Mouse (Mus musculus) layer of hippocampus, adult 18-20 months (tissue): ENCODE measurements around the gene Zfp775. TPM values are rescaled to one million over a fixed set of nuclear protein-coding genes. Genes with fewer than 3 reads are reported as not detected.

Experiments
- DNase-seq, 2 experiments: peaks; one replicate each; pipeline ENCODE4 v3.0.0; 2022; ENCODE audit warnings: low spot score in 2 of 2
- long read RNA-seq: library from polyadenylated mRNA; stranded (forward); transcript quantifications from one replicate; pipeline ENCODE4 v2.0.0, GENCODE M21; 2021
- total RNA-seq, 2 experiments: library from RNA; stranded (reverse); gene quantifications; 2 replicates each; pipeline ENCODE4 v1.2.3; 2021

The Zfp775 gene
- total RNA-seq: 1 to 10 TPM; 7.1 to 8.2 TPM
- long read RNA-seq, full-length matches to known transcripts: 11 of 13 reads
- long read RNA-seq, partial matches to known transcripts: 0 of 13 reads
- long read RNA-seq, other reads (novel, unspliced or antisense): 2 of 13 reads

DNA sequence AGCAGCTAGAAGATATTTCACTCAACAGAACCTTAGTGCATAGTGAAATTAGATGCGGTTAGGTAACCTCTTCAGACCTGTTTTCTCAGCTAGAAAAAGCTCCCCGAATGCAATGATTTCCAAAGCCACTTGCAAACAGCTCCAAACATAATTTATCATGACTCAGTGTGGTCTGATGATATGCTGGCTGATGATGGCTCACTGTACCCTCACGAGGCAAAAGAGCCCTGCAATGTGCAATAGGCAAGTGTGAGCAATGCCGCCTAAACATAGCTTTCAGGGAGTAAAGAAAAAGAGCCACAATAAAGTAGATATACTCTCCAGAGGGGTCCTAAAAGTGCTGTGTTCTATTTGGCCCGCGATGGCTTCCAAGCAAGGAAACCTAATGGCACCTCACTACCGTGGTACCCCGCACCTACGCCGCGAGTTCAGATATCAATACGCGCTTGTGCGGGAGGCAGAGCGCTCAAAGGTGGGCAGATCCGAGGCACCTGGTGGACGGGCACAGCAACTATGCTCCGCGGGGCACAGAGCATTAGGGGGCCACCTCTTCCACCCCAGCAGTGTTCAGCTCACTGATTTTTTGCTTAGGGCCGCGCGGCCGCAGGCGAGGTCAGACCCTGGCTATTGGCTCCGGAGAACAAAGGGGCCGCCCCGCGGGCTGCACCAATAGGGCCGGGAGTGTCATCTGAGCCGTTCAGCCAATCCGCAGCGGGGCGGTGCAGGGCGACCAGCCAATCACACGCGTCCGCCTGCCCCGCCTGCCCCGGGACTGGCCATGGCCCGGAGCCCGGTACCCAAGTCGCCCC is at the start of gene Zfp775:
TSS of gene Zfp775 (plus strand) at position 793 of the 809 bp plus-strand sequence.
- DNase-seq: peak; percentile 94 to 97

DNA sequence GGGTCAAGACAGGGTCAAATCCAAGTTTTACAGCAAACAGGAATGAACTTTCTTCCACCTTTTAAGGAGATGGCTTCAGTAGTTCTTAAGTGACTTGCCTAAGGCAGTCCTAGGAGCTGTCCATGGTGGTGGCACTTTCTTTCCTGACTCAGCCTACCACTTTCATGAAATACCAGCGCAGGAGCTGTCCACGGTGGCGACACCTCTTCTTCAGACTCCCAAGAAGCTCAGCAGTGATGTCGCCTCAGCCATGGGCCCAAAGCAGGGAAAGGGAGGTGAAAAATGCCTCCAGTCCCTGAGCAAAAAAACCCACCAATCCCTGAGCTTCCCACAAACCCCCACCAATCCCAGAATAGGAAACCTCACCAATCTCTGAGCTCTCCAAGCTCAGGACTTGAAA is 48.9 kb upstream of the Zfp775 start:
- no peak for DNase-seq

DNA sequence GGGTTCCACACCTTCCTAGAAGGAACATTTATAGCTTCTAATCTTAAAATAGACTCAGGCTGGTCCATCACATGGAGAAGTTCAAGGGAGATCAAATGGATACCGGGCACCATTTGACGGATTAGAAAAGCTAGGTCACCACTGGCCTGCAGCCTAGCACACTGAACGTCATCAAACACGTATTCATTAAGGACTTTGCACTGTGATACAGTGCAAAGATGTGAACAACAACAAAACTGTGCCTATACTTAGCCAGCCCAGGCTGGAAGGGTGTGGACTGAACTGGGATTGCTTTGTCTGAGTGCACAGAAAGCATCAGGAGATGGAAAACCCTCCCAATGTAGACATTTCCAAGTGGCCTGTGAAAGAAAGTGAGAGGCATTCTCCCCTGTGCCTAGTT is 48.0 kb upstream of the Zfp775 start:
- DNase-seq: peak in 1 of 2 experiments; percentile 24

DNA sequence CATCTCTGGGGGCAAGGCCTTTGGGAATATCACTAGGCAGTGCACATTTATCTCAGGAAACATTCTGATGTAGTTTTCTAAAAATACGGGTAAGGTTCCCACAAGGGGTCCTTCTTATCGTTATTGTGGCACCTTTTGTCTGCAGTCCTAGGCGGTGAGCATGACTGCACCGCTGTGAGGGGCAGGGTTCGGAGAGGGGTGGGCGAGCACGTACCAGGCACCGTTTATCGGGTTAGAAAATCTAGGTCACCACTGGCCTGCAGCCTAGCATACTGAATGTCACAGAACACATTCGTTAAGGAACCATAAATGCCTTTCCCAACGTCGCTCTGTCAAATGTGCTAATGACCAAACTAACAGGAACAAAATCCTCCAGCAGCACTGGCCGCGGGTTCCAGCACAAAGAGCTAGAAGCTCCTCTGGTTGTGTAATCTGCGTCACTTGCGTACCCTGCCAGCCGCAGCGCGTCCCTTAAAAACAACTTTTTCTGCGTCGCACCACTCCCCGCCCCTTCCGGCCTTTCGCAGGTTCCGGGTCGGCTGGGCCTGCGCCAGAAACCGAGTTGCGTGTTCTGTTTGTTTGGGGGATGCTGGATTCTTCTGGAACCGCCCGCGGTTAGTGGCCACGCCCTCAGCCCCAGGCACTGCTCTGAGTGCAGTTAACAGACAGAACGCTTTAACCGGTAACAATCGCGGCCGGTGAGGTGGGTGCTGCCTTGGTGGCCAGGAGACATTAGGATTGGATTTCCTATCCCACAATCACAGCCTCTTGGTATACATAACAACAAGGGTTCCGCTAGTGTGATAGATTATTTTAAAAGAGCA is 47.4 kb upstream of the Zfp775 start, which contains the start of gene Lrrc61:
TSS of gene Lrrc61 (plus strand) at position 517 of the 824 bp plus-strand sequence.
- peak; percentile 96 to 99 for DNase-seq

DNA sequence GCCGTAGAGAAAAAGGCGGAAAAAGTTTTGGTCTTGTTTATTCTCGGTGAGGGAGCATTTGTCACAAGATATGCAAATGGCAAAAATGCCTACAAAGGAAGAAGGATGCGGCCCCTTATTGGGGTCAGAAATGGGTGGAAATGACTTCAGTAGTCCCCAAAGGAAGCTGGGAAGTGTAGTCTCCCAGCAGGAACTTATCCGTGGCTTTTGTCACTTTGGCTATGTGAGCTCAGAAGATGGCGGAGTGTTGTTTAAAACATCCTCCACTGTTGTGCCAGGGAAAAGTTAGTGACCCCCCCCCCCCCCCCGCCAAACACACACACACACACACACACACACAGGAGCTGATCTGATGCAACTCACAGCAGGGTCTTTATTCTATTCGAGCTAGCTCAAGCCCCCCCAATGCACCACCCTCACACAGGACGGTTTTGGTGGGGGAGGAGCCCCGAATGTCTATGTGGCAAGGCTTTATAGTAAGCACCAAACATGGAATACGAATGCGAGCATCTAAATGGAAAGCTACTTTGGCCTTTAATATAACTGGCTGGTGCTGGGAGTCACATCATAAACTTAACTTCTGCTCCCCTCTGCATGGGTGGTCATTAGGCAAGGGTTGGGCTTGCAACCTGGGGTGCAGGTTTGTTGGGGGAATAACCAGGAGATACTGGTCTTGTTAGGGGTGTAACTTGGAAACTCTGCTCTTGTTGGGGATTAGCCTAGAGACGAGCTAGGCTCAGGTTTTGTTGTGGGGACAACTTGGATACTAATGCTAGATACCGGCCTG is 46.6 kb upstream of the Zfp775 start:
- DNase-seq: peak; percentile 57 to 84

DNA sequence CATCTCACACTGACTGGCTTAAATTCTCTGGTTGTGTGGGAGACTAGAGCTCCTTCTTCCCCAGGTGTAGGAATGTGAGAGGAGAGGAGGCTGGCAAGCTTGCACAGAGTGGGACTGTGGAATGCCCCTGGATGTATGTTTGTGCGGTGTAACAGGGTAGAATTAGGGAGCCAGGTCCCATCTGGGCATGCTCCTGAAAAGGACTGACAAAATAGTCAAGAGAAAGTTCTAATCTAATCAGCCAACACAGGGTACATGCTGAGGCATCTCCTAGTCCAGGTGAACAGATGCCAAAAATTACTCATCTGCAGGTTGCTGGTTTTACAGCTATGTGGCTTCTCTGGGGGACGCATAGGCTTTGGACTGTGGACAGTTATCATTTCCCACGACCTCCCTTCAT is 45.9 kb upstream of the Zfp775 start:
- no peak for DNase-seq

DNA sequence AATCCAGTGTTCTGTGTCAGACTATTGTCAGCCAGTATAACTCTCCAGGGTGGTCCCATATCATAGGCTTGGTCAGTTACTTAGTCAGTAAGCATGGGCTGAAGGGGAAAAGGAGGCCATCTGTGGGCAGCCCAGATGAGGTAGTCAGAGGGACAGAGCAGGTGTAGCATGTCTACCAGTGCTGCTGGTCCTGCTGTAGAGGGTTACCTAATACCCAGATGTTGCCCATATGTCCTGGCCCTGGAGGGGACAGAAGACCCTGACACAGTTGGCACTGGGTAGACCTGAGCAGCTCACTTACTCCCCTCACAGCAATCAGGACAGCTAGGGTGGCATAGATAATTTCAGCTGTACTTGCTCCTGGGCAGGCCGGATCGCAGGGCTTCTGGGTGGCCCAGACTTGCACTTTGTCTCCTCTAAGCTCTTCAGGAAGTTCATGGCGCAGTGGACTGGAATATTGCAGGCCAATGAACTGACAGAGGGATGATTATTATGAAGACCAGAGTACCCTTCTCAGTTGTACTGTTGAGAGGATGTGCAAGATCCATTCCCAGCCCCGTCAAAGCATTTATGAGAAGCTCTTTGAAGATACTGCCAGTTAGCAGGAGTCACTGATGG is 36.1 kb upstream of the Zfp775 start:
- no peak for DNase-seq

DNA sequence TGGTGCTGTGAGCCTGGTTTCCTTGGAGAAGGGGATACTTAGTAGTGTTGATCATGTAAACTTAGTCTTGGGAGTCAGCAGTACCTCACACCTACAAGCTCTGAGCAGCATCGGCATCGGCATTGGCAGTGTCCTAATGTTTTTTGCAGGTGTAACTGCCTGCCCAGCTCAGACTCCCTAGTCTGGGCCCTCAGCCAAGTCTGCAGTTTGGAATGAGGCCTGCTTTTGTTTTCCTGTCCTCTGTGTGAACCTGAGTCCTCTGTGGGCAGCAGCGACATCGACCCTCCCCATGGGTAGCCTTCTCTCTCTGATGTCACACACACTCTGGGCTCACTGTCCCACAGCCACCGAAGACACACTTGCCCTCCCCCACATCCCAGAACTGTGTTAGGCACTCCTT is 35.6 kb upstream of the Zfp775 start:
- no peak for DNase-seq

DNA sequence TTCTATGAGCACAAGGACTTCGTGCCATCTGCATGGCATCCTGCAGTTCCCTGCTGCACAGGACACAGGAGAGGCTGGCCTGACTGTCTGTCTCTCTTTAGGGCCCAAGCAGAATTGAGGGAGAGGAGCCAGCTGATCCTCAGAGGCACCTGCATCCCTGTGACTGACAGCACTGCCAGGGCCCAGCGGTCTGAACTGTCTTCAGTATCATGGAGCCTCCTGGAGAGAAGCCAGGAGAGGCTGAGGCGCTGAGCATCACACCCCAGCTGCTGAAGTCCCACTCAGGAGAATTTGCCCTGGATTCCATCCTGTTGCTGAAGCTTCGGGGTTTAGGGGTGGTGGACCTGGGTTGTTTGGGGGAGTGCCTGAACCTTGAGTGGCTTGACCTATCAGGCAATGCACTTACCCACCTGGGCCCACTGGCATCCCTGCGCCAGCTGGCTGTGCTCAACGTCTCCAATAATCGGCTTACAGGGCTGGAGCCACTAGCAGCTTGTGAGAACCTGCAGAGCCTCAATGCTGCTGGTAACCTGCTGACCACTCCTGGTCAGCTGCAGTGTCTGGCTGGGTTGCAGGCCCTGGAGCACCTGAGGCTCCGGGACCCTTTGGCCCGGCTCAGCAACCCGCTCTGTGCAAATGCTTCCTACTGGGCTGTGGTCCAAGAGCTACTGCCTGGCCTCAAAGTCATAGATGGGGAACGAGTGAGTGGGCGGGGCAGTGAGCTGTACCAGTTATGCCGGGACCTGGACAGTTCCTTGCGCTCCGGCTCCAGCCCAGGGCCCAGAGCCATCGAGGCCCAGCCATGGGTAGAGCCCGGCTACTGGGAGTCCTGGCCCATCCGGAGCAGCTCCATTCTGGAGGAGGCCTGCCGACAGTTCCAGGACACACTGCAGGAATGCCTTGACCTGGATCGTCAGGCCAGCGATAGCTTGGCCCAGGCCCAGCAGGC is 33.6 kb upstream of the Zfp775 start:
- DNase-seq: peak in 1 of 2 experiments; percentile 9

DNA sequence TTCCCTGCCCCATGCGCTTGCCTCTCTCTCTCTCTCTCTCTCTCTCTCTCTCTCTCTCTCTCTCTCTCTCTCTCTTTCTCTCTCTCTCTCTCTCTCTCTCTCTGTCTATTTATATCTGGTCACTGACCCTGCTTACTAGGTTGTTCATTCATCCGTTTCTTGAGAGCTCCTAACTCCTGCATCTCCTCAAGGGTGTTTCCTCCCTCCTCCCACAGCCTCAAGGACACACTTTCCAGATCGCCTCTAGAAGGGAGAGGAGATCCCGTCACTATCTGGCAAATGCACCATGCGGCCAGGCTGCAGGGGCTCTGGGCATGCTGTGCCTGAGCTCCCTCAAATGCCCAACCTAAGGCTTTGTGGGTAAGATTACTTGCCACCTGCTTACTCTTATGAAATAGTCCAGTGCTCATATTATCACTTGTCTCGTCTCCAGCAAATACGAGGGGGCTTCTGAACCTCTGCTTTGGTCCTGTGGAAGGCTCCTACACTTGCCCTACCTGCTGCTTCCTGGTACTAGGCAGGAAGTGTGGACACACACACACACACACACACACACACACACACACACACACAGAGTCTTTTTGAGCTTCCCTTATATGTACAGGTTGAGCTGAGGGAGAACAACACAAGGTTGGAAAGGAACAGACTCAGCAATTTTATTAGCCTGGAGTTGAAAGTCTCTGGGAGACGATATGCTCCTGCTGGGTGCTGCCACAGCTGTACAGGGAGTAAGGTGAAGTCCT is 32.6 kb upstream of the Zfp775 start:
- DNase-seq: no peak

DNA sequence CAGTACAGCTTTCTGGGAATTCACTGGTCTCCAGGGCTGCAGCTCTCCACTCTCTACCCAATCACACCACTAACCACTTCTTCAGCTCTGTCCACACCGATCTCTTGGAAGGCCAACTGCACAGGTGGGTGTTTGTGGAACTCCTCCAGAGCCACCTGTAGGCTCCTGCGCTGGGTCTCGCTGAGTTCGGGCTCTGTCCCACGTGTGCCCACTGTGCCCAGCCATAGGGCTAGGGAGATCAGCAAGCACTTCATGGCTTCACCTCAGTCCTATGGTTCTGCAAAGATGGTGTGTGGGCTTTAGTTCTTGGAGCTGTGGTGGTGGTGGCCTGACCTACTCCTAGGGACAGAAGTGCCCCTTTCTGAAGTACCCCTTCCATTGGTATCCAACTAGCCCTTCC is 29.8 kb upstream of the Zfp775 start:
- DNase-seq: no peak

DNA sequence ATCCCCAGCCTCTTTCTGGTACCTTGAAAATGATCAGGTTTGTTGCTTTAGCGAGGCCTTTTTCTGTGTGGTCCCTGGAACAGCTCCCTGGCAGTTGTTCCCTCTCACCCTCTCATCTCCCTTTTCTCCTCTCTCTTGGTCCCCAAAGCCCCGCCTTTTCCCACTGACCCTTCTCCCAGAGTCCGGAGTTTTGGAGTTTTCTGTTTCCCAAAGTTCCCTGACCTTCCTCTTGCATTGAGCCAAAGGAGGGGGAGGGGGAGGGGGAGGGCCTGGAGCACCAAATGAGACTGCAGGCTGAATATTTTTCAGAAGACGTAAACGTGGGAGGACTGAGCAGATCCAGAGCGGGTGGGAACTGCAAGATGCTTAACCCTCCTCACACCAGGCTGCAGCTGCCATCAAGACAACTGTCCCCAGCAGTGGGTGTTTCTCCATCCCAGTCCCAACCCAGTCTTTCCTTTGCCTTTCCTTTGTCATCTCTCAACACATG is 29.2 kb upstream of the Zfp775 start, which contains the start of gene Rarres2:
TSS of gene Rarres2 (minus strand) at position 218 of the 490 bp plus-strand sequence.
- no peak for DNase-seq

DNA sequence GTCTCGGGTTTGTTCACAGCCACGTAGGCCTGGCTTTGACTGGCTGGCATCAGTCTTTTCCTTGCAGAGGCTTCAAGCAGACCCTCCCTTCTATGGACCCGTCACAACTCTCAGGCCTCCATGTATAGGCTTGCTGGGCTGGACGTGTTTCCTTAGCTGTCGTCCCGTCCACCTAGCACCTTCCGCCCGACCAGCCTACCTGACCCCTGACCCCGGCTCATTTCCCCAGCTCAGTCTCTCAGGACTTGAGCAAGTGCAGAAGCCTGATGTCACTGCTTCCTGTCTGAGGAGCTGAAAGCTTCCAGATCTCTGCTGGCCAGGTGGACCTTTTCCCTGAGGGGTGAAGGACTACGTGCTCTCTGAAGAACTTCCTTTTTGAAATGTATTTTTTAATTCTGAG is 28.6 kb upstream of the Zfp775 start:
- DNase-seq: no peak

DNA sequence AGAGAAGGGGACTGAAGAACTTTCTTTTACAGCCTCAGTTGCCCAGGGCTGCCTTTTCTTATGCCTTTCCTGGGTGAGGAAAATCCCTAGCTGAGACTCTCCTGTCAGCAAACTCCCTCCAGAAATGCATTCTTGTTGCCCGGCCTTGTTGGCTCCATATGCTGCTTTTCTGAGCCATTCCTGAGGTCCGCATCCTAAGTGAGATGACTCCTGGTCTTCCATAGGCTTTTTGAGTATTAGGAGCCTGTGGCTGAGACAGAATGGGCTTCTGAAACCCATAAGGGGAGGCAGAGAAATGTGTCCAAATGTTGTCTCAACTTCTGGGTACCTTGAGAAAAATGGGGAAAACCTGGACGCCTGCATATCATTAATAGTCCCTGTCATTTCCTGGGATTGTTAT is 27.9 kb upstream of the Zfp775 start:
- DNase-seq: no peak

DNA sequence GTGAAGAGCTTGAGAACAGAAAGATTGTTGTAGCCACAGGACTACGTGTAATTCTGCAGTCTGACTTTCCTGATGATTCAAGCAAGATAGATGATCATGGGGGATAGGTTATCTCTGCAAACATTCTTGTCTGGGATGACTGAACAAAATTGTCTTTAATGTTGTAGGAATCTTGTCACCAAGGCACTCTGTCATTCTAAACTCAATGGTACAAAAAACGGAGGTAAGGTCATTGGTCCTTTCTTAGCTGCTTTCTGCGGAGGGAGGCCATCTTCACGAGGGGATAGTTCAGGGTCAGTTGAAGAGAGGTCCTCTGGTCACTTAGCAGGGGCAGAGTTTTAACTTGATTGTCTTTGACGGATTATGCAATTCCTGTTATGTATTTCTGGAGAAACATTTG is 23.1 kb upstream of the Zfp775 start:
- DNase-seq: no peak

DNA sequence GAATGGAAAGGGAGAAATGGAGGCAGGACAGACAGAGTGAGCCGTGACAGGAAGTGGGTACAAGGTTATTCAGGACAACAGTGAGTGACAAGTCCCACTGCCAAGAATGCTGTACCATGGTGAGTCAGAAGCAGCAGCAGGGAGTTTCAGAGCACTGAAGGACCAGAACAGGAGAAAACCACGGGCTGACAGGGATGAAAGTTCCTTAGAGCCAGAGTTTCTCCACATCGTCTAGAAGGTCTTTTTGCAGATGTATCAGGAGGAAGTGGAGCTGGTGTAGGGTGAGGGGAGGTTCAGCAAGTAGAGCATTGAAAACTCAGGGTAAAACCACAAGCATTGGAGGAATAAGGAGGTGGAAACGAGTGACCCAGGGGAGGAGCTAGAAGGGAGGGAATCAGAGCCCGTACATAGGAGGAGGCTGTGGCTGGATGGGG is 22.6 kb upstream of the Zfp775 start:
- DNase-seq: no peak

DNA sequence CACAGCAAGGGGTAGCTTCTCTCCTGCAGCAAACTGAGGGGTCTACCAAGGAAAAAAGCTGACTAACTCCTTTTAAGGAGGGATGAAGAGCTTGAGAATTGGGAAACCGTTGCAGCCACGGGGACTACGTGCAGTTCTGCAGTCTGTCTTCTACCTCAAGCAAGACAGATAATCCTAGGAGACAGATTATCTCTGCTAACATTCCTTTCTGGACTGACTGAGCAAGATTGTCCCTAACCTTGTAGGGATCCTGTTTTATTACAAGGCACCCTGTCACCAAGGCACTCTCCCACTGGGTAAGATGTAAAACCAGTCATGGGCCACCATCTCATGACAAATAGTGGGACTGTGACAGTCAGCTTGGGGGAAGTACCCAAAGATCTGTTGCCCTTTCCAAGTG is 20.6 kb upstream of the Zfp775 start:
- DNase-seq: no peak

DNA sequence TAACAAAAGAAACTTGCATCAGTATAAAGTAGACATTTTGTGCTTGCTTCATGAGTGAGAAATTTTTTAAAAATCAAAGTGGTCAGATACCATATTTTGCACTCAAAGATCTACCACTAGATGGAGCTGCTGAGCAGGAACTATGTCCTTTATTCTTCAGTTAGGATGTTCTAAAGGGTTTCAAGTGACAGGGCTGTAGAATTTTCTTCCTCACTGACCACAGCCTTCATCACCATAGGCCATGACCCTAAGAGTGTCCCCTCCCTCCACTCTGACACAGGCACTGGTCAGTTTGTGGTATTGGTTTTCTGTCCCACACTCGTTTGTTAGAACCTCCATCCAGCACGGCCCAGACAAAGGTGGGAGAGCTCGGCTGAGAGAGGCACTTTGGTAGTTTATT is 19.8 kb upstream of the Zfp775 start:
- peak in 1 of 2 experiments; percentile 74 for DNase-seq
